Mouse (Mus musculus) midbrain, postnatal 0 days (tissue): Measurements from ENCODE around the gene Zfp989. TPM values are rescaled to one million over a fixed set of nuclear protein-coding genes. Genes with fewer than 3 reads are reported as not detected.

Source experiments
- polyA plus RNA-seq: library from polyadenylated mRNA; unstranded; fragments of >200 nt; fragmentation: Nextera tagmentation; extraction: Ambion mirVana; gene quantifications from 2 replicates; pipeline ENCODE4 v1.2.1, GENCODE M21; 2015
- total RNA-seq: library from RNA; depleted of rRNA; stranded (reverse); fragments of >200 nt; gene quantifications from 2 replicates; pipeline ENCODE4 v1.2.3, GENCODE M21; 2014; rRNA removed

The Zfp989 gene
- total and polyA plus RNA-seq, 2 experiments from 2014 or later = not detected

Other genes with a start within 250 kb of the Zfp989 start
- not detected in 2 replicates for gene Gm21411, start 62.4 kb upstream of the Zfp989 start, total RNA-seq
- gene Gm21411, start 62.4 kb upstream of the Zfp989 start, polyA plus RNA-seq = not detected in 2 replicates
- not detected in 2 replicates for gene Rex2, start 49.9 kb downstream of the Zfp989 start, total RNA-seq
- not detected in 2 replicates for gene Rex2, start 49.9 kb downstream of the Zfp989 start, polyA plus RNA-seq
- 4.1 and 5.7 TPM in 2 replicates for gene Zfp991, start 160.1 kb downstream of the Zfp989 start, total RNA-seq
- gene Zfp991, start 160.1 kb downstream of the Zfp989 start, polyA plus RNA-seq = 4.1 and 5.0 TPM in 2 replicates